Mouse (Mus musculus): ENCODE results near the gene Cdkal1. TPM values are rescaled to one million over a fixed set of nuclear protein-coding genes. Genes with fewer than 3 reads are reported as not detected.

The Cdkal1 gene
- total RNA-seq, 2 experiments from 2014 or later, result 17.4 to 17.5 TPM

DNA sequence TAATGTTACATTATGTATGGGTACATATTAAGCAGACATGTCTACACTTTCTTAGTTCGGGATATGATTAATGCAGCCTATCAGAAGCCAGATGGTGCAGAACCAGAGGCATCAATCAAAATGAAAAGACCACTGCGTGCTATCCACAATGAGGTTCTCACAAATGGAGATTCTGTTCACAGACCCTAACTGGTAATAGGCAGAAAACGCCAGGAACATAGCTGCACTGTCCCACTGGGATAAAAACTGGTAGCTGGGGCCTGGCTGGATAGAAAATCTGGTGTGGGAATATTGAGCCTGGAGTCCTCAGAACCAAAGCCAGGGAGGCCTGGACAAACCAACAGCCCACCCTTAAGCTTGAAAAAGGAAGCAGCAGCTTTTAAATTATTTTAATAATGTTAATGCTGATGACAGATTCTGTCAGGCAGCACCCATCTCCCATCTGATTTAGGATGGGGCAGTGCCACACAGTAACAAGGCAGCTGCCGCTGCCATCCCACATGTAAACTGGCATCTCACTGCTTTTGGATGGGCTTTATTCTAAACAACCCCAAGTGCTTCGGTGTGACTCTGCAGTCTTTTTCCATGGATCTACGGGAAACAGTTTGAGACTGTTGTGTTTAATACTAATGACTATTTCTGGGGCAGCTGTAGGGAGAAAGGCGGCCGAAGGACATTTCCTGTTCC lies 438.9 kb downstream of the Cdkal1 start:
- peak; percentile 52 to 57 for DNase-seq (ENCODE audit: low spot score in 2 of 2)

DNA sequence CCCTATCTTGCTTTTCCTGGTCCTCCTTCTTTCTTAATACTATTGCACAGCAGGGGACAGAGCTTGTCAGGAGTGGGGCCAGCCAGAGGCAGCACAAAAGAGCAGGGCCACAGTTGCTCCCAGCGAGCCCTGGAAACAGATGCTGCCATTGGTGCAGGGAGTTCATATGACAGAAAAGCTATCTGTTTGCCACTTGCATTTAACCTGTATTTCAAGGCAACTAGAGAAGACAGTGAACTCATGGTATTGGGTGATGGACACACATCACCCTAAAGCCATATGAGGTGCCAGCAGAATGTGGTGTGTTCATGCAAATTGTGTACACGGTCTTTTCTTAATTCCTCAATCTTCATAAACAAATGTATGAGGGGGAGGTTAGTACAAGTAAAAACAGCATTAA lies 439.5 kb downstream of the Cdkal1 start:
- no peak for DNase-seq (ENCODE audit: low spot score in 2 of 2)

DNA sequence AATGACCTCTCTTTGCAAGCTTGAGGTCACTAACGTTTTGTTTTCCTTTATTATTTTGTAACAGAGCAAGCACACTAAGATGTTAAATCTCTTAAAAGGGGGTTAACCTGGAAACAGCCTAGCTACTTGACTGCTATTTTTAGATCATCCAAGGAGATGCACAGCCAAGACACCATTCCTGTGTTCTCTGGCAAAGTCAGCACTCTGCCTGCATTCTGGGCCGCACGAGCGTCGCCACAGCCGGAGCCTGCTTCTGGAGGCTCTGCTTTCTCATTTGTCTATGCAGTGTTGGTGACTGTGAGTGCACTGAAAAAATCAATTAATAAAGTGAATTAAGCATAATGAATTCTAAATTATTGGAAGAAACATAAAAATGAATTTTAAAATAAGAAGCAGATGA lies 440.6 kb downstream of the Cdkal1 start:
- no peak for DNase-seq (ENCODE audit: low spot score in 2 of 2)

DNA sequence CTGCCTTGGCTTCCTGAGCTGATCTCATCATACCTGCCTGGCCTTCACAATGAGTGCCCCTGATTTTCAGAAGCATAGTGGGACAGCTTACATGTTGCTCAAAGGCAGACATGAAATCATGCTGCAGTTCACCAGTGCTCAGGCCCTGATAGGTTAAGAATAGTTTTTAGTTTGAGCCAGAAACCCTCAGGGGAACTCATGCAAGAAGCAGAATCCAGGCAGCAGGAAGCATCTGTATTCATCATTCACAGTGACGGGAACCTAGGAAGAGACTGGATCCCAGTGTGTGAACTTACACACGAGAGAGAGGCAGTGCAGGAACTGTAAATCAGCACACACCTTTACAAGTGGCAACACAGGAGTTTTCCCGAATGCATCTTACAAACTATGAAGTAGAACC lies 441.0 kb downstream of the Cdkal1 start:
- DNase-seq (ENCODE audit: low spot score in 2 of 2), result no peak

DNA sequence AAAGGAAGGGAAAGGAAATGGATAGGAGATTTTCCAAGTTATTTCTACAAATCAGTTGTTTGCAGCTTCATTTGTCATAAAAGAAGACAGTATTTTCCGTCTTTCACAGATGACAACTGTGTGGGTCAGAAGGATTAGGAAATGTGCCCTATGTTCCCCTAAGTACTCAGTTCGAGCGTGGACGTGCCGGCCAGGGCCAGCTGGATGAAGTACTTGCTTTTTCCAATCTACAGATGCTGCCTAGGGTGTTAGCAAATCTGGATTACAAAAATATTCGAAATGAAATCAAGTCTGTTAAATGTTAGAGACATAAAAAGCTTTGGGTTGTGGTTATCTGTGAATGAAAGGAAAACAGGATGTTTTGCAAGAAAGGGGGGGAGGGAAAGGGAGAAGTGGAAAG lies 444.3 kb downstream of the Cdkal1 start:
- no peak for DNase-seq (ENCODE audit: low spot score in 2 of 2)

DNA sequence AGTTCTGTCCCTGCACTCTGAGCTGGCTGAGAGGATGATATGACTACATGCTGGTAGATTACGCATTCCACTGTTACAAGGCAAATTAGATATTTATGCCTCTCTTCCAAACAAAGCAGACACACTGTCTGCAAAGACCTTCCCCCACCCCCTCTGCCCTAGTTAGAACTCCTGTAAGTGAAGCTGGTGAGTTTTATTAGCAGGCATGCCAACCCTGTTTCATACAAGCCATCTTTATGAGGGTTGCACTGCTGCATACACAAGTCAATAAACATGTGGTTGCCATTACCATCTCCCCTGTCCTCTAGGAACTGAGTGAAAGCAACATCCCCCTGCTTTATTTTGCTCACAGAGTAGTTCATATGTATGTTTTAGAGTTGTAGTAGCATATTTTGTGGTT lies 447.9 kb downstream of the Cdkal1 start:
- DNase-seq (ENCODE audit: low spot score in 2 of 2), result no peak

DNA sequence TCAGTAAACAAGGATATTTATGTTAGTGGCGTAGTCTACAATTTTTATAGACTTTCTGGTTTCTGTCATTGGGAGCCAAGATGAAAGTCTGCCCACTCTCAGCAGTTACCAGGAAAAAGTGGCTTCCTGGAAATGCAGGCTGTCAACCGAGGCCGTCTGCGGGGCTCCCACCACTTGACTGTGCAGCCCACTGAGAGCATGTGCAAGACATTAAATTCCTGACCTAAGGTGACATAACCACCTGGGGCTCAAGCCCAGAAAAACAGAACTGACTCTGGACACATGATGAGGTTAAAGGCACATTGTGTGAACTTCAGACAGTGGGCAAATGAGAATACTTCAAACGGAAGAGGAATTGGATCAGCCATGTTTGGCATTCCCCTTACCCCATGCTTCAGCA lies 450.2 kb downstream of the Cdkal1 start:
- DNase-seq (ENCODE audit: low spot score in 2 of 2), result no peak

DNA sequence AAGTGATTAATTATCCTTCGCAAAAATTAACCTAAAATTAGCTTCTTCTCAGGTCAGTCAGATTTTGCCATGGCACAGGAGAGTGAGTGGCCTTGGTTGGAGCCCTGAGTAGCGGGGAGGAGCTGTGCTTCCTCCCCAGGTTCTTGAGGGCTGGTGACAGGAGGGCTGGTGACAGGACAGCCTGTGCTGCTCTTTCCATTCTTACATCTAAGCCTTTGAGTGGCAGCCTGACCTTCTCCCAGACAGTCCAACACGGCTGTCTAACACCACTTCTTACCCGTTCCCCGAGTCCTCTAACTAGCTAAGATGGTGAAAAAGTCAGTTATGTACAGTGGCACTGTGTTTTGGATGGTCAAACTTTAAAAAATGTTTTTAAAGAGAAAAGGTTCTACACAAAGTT lies 452.3 kb downstream of the Cdkal1 start:
- DNase-seq (ENCODE audit: low spot score in 2 of 2), result no peak

DNA sequence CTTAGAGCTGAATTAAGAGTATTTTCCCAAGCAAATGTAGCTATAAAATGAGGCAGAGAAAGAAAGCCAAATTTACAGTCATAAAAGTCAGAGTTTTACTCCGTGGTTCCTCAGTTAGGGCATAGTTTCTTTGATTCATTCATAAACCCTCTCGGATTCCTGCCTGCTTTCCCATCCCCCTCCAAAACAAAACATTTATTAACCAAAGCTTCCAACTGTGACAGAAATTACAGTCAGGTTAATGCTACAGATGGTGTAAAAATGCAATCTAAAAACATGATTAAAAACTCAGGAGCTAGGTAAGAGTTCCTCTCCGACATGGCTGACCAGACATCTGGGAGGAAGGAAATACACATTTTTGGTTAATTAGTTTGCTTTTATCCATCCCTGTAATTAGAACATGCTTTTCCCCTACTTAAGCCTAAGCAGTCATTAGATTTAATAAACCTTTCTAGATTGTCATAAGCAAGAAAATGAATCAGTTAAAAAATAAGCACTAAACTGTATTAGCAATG lies 452.9 kb downstream of the Cdkal1 start:
- DNase-seq (ENCODE audit: low spot score in 2 of 2), result no peak

DNA sequence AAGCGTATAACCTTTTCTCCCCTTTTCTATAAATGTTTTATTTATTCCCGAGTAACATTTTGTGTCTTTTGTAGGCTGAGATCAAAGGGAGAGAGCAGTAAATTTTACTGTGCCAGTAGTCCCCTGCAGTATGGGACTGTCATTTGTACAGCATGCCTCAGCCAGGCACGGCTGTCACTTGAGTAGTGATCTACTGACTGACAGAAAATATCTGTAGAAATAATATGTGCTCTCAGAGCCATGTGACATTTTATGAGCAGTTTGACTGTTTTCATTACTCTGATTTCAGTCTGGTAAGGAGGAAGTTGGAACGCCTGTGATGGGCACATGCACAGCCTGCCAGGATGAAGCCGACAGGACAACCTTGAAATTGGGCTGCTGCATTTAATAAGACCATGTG lies 455.6 kb downstream of the Cdkal1 start:
- DNase-seq (ENCODE audit: low spot score in 2 of 2), result no peak

DNA sequence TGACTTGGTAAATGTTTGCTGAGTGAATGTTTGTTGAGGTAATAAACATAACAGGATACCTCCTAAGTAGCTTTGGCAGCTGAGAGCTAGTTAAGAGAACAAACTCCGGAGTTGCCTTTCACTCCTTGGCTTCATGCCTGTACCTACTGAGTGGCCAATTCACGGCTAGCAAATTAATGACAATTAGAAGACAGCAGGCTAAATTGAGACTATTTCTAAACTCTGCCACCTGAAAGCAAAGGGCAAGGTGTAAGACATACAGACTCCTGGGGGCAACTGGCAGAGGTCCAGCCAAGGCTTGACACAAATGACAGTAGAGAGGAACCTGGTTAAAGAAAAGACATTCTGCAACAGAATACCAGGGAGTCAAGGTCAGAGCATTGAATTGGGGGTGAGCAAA lies 457.0 kb downstream of the Cdkal1 start:
- DNase-seq (ENCODE audit: low spot score in 2 of 2), result peak in 1 of 2 experiments; percentile 19

DNA sequence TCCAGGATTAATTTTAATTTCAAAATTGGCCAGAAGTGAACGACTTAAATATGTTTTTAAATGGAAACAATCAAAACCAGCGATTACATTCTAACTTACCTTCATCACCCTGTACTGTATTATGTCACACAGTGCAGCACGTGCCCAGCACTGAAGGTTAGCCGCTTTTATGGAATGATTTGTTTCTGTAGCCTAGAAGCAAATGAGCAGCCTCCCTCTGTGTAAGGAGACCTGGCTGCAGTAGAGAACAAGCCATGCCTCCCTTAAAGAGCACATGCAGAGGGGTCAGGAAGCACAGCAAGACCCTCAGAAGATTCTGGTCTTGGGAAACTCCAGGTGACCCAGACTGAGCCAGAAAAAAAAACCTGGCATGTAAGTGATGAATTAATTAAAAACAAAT lies 459.8 kb downstream of the Cdkal1 start:
- DNase-seq (ENCODE audit: low spot score in 2 of 2), result no peak

DNA sequence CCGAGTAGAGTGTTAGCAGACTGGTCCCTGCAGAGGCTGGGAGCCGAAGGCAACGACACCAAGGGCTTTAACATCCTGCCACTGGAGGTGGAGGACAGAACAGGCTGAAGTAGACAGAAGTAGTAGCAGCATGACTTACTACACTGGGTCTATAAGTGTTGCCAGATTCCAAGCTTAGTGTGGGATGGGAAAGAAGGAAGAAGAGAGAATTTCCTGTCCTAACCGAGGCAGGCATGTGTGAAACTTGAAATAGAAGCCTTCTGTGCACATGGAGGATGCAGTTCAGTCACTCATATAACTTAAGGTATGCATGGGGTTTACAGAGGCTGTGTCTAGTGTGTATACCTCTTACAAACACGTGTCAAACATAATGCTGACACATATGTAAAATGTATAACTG lies 465.4 kb downstream of the Cdkal1 start:
- DNase-seq (ENCODE audit: low spot score in 2 of 2), result no peak

DNA sequence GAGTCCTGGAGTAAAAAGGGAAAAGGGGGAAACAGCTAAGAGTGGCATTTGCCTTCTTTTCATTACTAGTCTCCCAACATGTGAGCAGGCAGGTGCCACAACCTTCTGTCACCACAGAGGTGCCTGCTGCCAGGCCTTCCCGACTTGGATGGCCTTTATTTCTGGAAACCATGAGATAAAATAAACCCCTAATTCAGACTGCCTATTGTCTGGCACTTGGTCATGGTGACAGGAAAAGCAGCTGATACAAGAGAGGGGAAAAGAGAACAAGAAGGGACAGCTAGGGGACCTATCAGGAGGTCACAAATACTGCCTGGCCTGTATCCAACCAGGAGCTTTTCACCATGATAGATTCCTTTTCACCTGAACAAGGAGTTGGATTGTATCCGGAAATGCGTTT lies 466.6 kb downstream of the Cdkal1 start:
- no peak for DNase-seq (ENCODE audit: low spot score in 2 of 2)

DNA sequence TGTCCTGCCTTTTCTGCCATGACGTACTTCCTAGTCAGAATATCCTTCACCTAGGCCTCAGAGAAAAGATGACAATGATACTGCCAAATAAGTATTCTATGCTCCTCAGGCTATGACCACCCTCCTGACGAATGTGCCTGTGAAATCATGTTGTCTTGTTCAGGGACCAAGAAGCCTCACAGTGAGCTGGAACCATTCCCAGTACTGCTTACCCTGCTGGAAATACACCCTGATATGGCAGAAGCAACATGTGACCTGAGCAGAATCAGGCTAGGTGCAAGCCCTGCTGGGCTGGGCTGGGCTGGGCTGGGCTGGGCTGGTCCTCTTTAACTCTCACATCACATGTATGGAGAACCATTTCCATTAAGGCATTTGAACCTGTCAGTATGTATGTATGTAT lies 477.9 kb downstream of the Cdkal1 start:
- no peak for DNase-seq (ENCODE audit: low spot score in 2 of 2)

DNA sequence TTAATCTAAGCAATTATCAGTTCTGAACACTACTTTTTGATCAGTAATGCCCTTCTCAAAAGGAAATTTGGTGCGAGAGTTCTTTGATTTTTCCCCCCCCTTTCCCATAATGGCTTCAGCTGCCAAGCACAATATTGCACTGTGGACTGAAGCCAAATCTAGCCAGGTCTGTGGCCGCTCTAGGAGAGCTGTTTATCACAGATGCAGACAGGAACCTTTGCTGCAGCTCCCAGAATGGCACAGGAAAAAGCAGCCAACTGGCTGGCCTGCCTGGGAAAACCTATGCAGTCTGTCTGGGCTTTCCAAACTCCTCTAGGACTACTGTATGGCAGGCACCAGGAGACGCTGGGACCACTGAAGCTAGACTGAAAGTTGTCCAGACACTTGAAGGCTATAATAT lies 483.6 kb downstream of the Cdkal1 start:
- DNase-seq (ENCODE audit: low spot score in 2 of 2), result no peak

DNA sequence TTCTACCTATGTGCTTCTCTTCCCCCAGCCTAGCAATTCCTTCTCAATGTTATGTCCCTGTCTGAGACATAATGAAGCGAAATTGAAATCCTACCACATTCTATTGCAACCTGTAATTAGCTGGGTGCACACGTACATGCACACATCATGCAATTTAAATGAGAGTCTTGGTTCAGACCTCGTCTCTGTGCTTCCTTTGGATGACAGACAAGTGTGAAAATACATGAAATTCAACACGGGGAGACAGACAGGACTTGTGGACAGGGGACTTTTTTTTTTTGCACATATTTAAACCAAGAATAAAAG lies 484.1 kb downstream of the Cdkal1 start:
- DNase-seq (ENCODE audit: low spot score in 2 of 2), result no peak

DNA sequence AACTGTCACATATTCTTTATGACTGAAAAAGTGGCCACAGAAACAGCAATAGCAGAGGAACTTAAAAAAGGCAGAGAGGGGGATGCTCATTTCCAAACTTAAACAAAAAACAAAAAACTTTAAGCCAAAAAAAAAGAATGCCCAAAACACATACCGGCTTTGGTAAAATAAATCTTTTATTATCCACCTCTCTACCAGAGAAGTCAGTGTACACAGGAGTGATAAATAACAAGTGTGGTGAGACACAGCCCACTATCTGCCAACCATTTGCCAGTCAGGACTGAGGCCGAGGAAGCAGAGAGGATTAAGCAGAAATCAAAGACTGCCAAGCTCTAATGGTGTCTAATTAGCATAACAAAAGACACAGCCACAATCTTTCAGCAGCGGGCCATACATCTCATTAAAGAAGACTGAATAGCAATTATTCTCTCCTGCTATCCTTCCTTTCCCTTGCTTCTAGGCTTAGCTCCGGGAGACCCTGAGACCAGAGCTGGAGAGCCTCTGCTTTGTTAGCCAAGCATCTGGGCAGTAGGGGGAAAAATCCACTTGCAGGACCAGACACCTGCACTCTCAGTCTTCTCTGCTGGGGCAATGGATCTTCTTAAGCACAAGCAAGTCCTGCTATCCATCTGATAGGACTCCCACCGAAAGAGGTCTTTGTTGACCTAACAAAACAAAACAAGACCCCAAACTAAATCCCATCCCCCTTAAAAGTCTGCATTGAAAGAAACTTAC lies 484.6 kb downstream of the Cdkal1 start:
- no peak for DNase-seq (ENCODE audit: low spot score in 2 of 2)

DNA sequence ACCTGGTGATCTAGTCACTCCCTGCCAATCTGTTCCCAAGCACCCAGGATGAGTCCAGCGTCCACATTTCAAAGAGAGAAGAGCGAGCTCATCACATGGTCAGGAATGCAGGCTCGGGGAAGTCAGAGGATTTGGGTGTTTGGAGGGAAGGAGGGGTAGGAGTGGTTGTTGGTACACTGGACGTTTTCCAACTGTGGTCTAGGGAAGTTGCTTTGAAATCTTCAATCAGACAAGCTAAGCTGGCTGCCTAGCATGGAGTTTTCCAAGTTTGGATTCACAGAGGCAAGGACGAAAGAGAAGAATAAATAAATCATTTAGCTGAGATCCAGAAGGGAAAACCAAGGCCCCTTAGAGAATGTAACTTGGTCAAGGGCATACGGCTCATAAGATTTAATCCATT lies 486.7 kb downstream of the Cdkal1 start:
- no peak for DNase-seq (ENCODE audit: low spot score in 2 of 2)

DNA sequence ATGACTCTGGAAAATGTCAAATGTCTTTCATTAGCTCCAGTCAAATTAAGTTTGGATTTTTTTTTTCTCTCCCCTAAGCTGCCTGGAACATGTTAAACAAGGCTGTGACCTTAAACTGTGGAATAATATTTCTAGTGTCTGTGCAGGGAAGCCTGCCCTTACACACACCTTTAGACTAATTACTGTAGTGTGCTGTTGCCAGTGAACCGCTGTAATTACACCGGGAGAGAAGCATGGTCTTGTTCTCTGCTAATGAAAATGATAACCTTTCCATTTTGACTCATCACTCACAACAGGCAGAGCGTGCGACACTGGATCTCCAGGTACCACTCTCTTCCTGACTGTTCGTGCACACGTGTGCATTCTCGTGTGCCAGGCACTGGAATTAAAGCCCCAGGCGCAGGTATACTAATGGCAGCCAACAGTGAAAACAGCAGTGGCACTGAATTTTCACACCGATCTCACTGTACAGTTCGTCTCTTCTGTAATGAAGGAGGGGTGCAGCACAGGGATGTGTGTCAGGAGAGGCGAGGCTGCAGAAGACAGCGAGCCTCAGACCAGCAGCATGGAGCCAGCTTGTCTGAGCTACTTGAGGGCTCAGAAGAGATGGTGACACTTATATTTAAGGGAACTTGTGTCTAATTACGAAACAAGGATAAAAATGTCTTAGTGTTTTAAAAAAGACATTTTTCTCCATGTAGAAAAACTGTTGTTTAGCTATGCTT lies 490.4 kb downstream of the Cdkal1 start:
- no peak for DNase-seq (ENCODE audit: low spot score in 2 of 2)

DNA sequence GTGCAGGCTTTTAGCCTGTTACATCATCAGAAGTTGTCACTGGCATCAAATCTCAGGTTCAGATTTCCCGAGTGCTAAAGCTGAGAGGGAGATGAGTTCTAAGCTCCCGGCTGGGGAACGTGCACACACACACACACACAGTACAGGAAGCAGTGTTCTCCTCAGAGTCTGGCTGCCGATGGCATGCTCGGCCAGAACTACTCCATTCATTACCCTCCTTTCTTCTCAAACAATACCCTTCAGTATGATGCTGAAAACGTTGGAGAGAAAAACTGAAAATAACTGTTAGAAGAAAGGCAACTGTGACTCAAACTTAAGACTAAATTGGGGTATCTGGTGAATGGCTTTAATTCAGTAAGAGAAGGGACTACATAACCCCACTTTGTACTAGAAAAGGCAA lies 491.5 kb downstream of the Cdkal1 start:
- DNase-seq (ENCODE audit: low spot score in 2 of 2), result no peak

DNA sequence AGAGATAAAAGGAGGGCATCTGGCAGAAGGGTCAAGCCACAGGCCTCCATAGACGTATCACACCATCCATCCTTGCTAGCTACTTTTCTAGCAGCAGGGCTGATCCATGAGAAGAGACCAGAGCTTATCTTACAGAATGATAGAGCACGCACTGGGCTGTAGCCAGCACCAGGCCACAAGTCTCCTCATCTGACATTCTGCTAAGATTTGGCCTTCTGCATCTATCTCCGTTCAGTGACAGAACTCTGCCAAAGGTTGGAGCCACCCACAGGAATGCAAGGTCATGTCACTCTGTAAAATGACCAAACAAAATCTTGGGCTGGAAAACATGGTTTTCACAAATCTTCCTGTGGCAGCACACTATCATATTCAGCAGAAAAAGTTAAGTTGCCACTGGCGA lies 493.6 kb downstream of the Cdkal1 start:
- no peak for DNase-seq (ENCODE audit: low spot score in 2 of 2)
